Mouse (Mus musculus): Measurements from ENCODE around the gene Pdlim7. TPM values are rescaled to one million over a fixed set of nuclear protein-coding genes. Genes with fewer than 3 reads are reported as not detected.
A peak's percentile ranks its signal among the peaks of the same experiment; 100 is the strongest.

Pdlim7 gene
- polyA plus RNA-seq, 1 experiment from 2014 or later, result 155 TPM

DNA sequence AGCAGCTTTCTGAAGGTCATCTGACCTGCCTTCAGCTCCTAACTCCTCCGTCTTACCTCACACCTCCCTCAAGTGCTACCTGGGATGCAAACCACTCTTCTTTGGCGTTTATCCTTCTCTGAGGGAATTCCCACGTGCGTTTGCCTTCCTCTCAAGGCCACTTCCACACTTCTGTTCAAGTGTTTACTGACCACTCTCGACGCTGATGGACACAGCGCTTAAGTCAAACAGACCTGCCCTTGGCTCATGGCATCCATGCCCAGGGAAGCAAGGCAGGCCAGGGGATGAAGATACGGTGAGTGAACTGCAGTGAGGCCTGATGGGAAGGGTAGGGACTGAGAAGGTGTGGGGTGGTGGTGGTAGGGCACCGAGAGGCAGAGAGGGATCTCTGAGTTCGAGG is 12.9 kb downstream of the Pdlim7 start:
- 75% methylated on average over 10 of the region's 10 CpGs for WGBS
- Histone ChIP-seq H3K27ac (replicated peaks; ENCODE audit: low read depth, low read length) (no peak overlapping the region), H3K4me2 (ENCODE audit: low read depth, severe bottlenecking) (no peak overlapping the region), H3K9ac (ENCODE audit: low read length) (no peak overlapping the region), H3K4me3 (ENCODE audit: low read depth, low read length) (no peak overlapping the region), H3K9me3 (ENCODE audit: control insufficient read depth, low read length) (no peaks in the 10 kb centered on the region), H3K36me3 (ENCODE audit: control insufficient read depth, insufficient read depth, low read length) (peaks cover 26% of the 10 kb centered on the region), H3K4me1 (ENCODE audit: control insufficient read depth, insufficient read depth, low read length) (peaks cover 6% of the 10 kb centered on the region), H3K27me3 (ENCODE audit: control insufficient read depth, insufficient read depth, low read length) (no peaks in the 10 kb centered on the region)
- ATAC-seq (ENCODE audit: insufficient number of reproducible peaks, low FRiP score, low TSS enrichment, low read depth) (no peak), DNase-seq (ENCODE audit: low spot score) (no peak)

DNA sequence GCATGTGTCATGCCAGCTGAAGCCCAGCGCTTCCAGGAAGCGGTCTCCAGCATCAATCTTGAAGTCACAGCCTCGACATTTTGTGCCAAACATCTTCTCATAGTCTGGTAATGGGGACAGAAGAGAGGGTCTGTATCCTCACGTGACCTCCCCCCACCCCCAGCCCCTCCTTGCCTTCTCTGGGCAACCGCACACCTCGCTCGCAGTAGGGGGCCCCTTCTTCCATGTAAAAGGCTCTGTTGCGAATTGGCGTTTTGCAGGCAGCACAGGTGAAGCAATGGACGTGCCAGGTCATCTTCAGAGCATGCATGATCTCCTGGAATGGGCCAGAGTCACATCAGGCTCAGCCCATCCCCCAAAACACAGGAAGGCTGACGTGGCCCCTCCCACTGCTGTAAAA is 14.6 kb downstream of the Pdlim7 start:
- no peak for DNase-seq (ENCODE audit: low spot score)
- peaks cover 8% of the 10 kb centered on the region for H3K4me1 ChIP-seq (ENCODE audit: control insufficient read depth, insufficient read depth, low read length)
- WGBS, result 63% methylated on average over 11 of the region's 11 CpGs
- H3K27ac ChIP-seq (replicated peaks; ENCODE audit: low read depth, low read length), result no peak overlapping the region
- no peaks in the 10 kb centered on the region for H3K27me3 ChIP-seq (ENCODE audit: control insufficient read depth, insufficient read depth, low read length)
- H3K4me3 ChIP-seq (ENCODE audit: low read depth, low read length), result no peak overlapping the region
- no peak overlapping the region for H3K4me2 ChIP-seq (ENCODE audit: low read depth, severe bottlenecking)
- no peak overlapping the region for H3K9ac ChIP-seq (ENCODE audit: low read length)
- ATAC-seq (ENCODE audit: insufficient number of reproducible peaks, low FRiP score, low TSS enrichment, low read depth), result no peak
- peaks cover 13% of the 10 kb centered on the region for H3K36me3 ChIP-seq (ENCODE audit: control insufficient read depth, insufficient read depth, low read length)
- H3K9me3 ChIP-seq (ENCODE audit: control insufficient read depth, low read length), result no peaks in the 10 kb centered on the region

DNA sequence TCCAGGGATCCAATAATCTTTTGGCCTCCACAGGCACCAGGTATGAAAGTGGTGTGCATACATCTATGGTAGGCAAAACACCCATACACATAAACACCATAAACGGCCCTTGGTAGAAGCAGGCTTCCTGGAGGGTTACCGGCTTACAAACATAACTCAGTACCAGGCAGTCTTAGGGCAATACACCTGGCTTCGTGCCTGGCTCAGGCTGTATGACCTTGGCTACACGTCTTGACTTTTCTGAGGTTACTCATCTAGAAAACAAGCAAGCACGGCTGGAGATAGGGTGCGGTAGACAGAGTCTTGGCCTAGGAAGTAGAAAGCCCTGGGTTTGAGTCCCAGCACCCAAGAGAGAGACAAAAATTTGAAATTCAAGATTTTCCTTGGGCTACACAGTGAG is 16.8 kb downstream of the Pdlim7 start:
- Histone ChIP-seq H3K9me3 (ENCODE audit: control insufficient read depth, low read length) (no peaks in the 10 kb centered on the region), H3K27me3 (ENCODE audit: control insufficient read depth, insufficient read depth, low read length) (no peaks in the 10 kb centered on the region), H3K36me3 (ENCODE audit: control insufficient read depth, insufficient read depth, low read length) (peaks cover 3% of the 10 kb centered on the region; the same call in 1 of the 2 replicates), H3K27ac (replicated peaks; ENCODE audit: low read depth, low read length) (no peak overlapping the region), H3K9ac (ENCODE audit: low read length) (no peak overlapping the region), H3K4me2 (ENCODE audit: low read depth, severe bottlenecking) (no peak overlapping the region), H3K4me1 (ENCODE audit: control insufficient read depth, insufficient read depth, low read length) (peaks cover 8% of the 10 kb centered on the region), H3K4me3 (ENCODE audit: low read depth, low read length) (no peak overlapping the region)
- DNase-seq (ENCODE audit: low spot score) (no peak), ATAC-seq (ENCODE audit: insufficient number of reproducible peaks, low FRiP score, low TSS enrichment, low read depth) (no peak)
- WGBS, result 90% methylated on average over 6 of the region's 6 CpGs

DNA sequence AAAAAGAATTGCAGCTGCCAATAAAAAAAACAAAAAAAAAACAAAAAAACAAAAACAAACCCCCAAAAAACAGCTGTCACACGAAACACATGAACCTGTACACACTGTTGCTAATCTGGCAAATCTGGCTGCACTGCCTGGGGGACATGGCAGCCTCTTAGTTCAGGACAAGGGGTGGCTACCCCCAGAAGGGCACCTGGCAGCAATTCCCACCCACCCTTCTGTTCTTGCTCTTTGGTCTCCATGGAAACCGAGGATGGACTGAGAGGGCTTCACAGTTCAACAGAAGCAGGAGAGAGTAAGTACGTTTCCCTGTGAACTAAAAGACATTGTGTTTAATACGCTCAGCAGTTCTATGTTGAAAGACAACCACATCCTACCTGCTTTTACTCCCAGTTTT is 17.8 kb downstream of the Pdlim7 start:
- Histone ChIP-seq H3K4me3 (ENCODE audit: low read depth, low read length) (no peak overlapping the region), H3K27ac (replicated peaks; ENCODE audit: low read depth, low read length) (no peak overlapping the region)
- WGBS, result 39% methylated on average over 4 of the region's 4 CpGs

DNA sequence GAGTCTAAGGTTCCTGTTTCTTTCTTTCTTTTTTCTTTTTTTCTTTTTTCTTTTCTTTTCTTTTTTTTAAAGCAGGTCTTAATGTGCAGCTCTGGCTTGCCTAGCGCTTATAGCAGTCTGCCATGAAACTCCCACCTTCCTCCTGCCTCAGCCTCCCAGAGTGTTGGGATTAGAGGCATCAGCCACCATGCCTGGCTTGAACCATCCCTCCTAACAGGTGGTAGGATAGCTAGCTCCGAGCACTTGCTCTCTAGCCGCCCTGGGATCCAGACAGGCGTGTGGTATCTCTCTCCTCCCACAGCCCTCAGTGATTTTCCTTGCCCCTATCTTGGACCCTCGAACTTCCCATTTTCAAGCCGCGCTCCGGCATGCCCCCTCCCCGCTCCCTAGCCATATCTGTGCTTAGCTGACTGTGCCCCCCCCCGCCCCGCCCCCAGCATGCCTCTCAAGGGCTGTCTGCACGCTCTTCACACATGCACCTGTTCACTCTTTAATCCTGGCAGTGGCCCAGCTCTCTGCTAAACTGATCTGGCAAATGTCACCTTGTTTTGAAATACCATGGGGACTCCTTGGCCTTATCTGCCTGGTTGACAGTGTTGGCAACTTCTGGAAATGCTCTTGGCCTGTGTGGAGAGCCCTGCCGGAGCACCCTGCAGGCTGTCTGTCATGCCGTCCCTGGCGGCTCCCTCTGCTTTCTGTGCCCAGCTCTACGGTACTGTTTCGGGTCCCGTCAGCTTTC is 18.4 kb downstream of the Pdlim7 start:
- peaks cover 3% of the 10 kb centered on the region; the same call in 1 of the 2 replicates for H3K36me3 ChIP-seq (ENCODE audit: control insufficient read depth, insufficient read depth, low read length)
- H3K9ac ChIP-seq (ENCODE audit: low read length), result no peak overlapping the region
- H3K4me2 ChIP-seq (ENCODE audit: low read depth, severe bottlenecking), result no peak overlapping the region
- H3K27me3 ChIP-seq (ENCODE audit: control insufficient read depth, insufficient read depth, low read length), result no peaks in the 10 kb centered on the region
- no peaks in the 10 kb centered on the region for H3K9me3 ChIP-seq (ENCODE audit: control insufficient read depth, low read length)
- ATAC-seq (ENCODE audit: insufficient number of reproducible peaks, low FRiP score, low TSS enrichment, low read depth), result no peak
- peaks cover 8% of the 10 kb centered on the region for H3K4me1 ChIP-seq (ENCODE audit: control insufficient read depth, insufficient read depth, low read length)
- H3K27ac ChIP-seq (replicated peaks; ENCODE audit: low read depth, low read length), result no peak overlapping the region
- 26% methylated on average over 18 of the region's 18 CpGs for WGBS
- DNase-seq (ENCODE audit: low spot score), result no peak
- H3K4me3 ChIP-seq (ENCODE audit: low read depth, low read length), result no peak overlapping the region

More for the DNA sequence above, 17.8 kb downstream of the Pdlim7 start:
- no peak for ATAC-seq (ENCODE audit: insufficient number of reproducible peaks, low FRiP score, low TSS enrichment, low read depth)
- no peak for DNase-seq (ENCODE audit: low spot score)
- peaks cover 8% of the 10 kb centered on the region for H3K4me1 ChIP-seq (ENCODE audit: control insufficient read depth, insufficient read depth, low read length)
- no peaks in the 10 kb centered on the region for H3K27me3 ChIP-seq (ENCODE audit: control insufficient read depth, insufficient read depth, low read length)
- peaks cover 3% of the 10 kb centered on the region; the same call in 1 of the 2 replicates for H3K36me3 ChIP-seq (ENCODE audit: control insufficient read depth, insufficient read depth, low read length)
- H3K9me3 ChIP-seq (ENCODE audit: control insufficient read depth, low read length), result no peaks in the 10 kb centered on the region
- H3K4me2 ChIP-seq (ENCODE audit: low read depth, severe bottlenecking), result no peak overlapping the region
- no peak overlapping the region for H3K9ac ChIP-seq (ENCODE audit: low read length)

DNA sequence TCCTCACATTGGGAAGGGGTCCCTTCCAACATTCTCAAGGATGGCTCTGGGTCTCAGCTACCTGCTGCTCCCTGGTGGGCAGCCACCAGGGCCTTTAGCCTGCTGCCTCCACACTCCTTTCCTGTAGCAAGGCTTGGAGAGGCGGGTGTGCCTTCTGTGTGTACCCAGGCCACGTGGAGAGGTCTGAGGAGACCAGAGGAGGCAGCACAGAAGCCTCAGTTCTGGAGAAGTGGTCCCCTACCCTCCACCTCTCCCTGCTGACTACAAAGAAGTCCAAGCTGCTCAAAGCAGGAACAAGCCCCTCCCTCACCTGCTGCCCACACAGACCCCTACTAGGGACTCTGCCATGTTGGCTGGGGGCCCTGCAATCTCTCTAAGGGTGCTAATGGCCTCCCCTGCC is 19.2 kb downstream of the Pdlim7 start:
- Histone ChIP-seq H3K27me3 (ENCODE audit: control insufficient read depth, insufficient read depth, low read length) (no peaks in the 10 kb centered on the region), H3K9me3 (ENCODE audit: control insufficient read depth, low read length) (no peaks in the 10 kb centered on the region), H3K4me1 (ENCODE audit: control insufficient read depth, insufficient read depth, low read length) (peaks cover 8% of the 10 kb centered on the region), H3K4me2 (ENCODE audit: low read depth, severe bottlenecking) (no peak overlapping the region), H3K27ac (replicated peaks; ENCODE audit: low read depth, low read length) (no peak overlapping the region), H3K4me3 (ENCODE audit: low read depth, low read length) (no peak overlapping the region), H3K36me3 (ENCODE audit: control insufficient read depth, insufficient read depth, low read length) (peaks cover 3% of the 10 kb centered on the region; the same call in 1 of the 2 replicates), H3K9ac (ENCODE audit: low read length) (no peak overlapping the region)
- 27% methylated on average over 2 of the region's 2 CpGs for WGBS
- DNase-seq (ENCODE audit: low spot score), result no peak
- ATAC-seq (ENCODE audit: insufficient number of reproducible peaks, low FRiP score, low TSS enrichment, low read depth), result no peak

DNA sequence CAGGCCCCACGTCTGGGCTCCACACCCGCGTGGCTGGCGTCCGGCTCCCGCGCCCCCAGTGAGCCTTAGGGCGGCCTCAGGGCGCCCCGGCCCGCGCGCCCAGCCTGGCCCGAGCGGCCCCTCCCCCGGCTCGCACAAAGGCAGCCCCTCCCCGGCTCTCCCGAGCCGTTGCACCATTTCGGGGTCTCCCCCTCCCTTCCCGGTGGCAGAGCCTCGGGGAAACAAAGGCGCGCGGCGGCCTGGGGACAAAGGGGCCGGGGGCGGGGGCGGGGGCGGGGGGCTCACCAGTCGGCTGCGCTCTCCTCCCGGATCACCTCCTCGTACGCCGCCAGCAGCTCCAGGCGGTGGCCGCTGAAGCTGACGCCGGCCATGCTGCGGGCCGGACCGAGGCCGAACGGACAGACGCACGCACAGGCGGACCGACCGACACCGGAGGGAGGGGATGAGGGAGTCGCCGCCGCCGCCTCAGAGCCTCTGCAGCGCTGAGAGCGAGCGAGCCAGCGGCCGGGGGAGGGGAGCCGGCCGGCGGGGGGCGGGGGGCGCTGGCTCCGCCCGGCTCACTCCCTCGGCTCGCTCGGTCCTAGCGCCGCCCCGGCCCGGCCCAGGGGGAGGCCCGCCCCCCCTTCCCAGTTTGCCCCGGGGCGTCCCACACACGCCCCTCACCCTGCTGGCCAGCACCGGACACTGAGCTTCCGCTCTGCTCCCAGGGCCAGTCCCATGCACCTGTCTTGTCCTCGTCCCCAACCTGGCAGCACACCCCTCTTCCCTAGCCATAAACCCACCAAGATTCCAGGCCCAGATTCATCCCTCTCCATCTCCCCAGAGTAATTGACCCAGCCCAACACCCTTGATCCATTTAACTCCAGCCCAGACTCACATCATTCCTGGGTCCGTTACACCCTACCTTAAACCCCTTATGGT is 25.6 kb downstream of the Pdlim7 start, which contains the start of gene Dbn1:
Gene Dbn1 (minus strand): TSS at position 534 of the 921 bp plus-strand sequence.
- Histone ChIP-seq H3K4me2 (ENCODE audit: low read depth, severe bottlenecking) (peak within 1 kb of the TSS; percentile 98), H3K9me3 (ENCODE audit: control insufficient read depth, low read length) (no peaks in the 10 kb centered on the region), H3K36me3 (ENCODE audit: control insufficient read depth, insufficient read depth, low read length) (peaks cover 2% of the 10 kb centered on the region; the same call in 1 of the 2 replicates), H3K27ac (replicated peaks; ENCODE audit: low read depth, low read length) (peak within 1 kb of the TSS; percentile 89), H3K4me1 (ENCODE audit: control insufficient read depth, insufficient read depth, low read length) (peaks cover 37% of the 10 kb centered on the region), H3K9ac (ENCODE audit: low read length) (peak within 1 kb of the TSS; percentile 100), H3K4me3 (ENCODE audit: low read depth, low read length) (peak within 1 kb of the TSS; percentile 100), H3K27me3 (ENCODE audit: control insufficient read depth, insufficient read depth, low read length) (no peaks in the 10 kb centered on the region)
- 1% methylated on average over 41 of the region's 83 CpGs for WGBS
- DNase-seq (ENCODE audit: low spot score), result peak; percentile 85
- peak; percentile 79 for ATAC-seq (ENCODE audit: insufficient number of reproducible peaks, low FRiP score, low TSS enrichment, low read depth)

DNA sequence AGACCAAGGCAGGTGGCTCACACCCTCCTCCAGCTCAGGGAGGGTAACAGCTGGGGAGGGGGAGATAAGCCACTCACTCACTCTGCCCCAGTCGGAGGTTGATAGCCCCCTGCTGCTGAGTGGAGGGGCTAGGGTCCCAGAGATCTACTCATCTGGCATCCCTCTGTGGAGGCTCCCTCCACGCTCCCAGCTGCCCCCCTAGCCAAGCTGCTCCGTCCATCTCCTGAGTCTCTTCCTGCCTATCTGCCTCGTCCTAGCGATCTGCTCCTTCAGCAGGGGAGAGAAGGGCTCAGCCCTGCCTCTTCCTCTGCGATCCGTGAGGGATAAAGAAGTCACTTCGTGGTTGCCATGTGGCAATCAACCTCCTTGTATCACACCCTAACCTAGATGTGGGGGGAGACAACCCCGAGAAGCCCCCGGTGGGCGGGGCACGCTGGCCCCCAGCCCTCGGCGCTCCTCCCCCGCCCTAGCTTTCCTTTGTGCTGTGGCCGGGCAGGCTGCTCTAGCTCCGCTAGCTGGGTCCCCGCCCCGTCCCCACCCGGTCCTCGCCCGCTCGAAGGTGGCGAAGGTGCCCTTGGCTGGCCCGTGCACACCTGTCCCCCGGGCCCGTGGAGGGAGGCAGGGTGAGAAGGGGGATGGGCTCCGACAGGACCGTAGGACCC is 26.4 kb downstream of the Pdlim7 start:
- under 1% methylated on average over 29 of the region's 29 CpGs for WGBS

More for the DNA sequence above, 26.4 kb downstream of the Pdlim7 start:
- ATAC-seq (ENCODE audit: insufficient number of reproducible peaks, low FRiP score, low TSS enrichment, low read depth) (peak; percentile 55), DNase-seq (ENCODE audit: low spot score) (peak; percentile 74)
- H3K4me2 ChIP-seq (ENCODE audit: low read depth, severe bottlenecking), result peak overlapping the region; percentile 98
- no peaks in the 10 kb centered on the region for H3K9me3 ChIP-seq (ENCODE audit: control insufficient read depth, low read length)
- peaks cover 10% of the 10 kb centered on the region; the same call in 1 of the 2 replicates for H3K36me3 ChIP-seq (ENCODE audit: control insufficient read depth, insufficient read depth, low read length)
- H3K27ac ChIP-seq (replicated peaks; ENCODE audit: low read depth, low read length), result peak overlapping the region; percentile 89
- H3K4me3 ChIP-seq (ENCODE audit: low read depth, low read length), result peak overlapping the region; percentile 100
- no peaks in the 10 kb centered on the region for H3K27me3 ChIP-seq (ENCODE audit: control insufficient read depth, insufficient read depth, low read length)
- H3K9ac ChIP-seq (ENCODE audit: low read length), result peak overlapping the region; percentile 100
- H3K4me1 ChIP-seq (ENCODE audit: control insufficient read depth, insufficient read depth, low read length), result peaks cover 37% of the 10 kb centered on the region

Data from limb, embryonic 11.5 days (tissue).